Mouse (Mus musculus) monocyte, adult 5-6 weeks (primary cell): Measurements from ENCODE around the gene Fah. TPM values are rescaled to one million over a fixed set of nuclear protein-coding genes. Genes with fewer than 3 reads are reported as not detected.

Experiments
- ATAC-seq: fragments of 153-309, 156-312 bp; replicated peaks from 2 replicates; pipeline ENCODE4 v1.8.0; 2017; ENCODE audit warnings: mild to moderate bottlenecking; ENCODE audit not compliant: low TSS enrichment, insufficient number of reproducible peaks, severe bottlenecking, poor library complexity, low FRiP score
- total RNA-seq: library from RNA; stranded (forward); fragments of 200-1000, 200-491, 200-594 nt; gene quantifications from 3 replicates; pipeline ENCODE4 v1.2.3, GENCODE M21; 2017

Gene Fah
- total RNA-seq, 1 experiment from 2014 or later: 5.5 TPM

DNA sequence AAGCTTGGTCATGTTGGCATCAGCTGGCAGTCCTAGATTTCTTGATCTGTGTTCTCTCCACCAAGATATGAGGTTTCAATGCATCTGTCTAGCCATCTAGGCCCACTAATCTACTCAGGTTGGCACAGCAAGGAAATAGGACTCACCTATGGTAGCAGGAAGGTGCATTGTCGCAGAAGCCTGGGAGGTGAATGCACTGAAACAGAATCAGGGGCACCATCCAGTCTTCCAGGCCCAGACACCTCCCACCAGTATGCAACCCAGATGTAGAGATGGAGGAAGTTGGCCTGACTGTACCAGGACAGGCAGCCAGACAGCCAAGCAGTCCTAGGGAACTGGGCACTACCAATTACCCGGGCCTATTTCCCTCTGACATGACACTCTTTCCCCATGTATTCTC is 5.9 kb downstream of the Fah start:
- ATAC-seq: no peak

GRCm38 (mm10) chr7:84596633-84597032 is 9.9 kb downstream of the Fah start:
- no peak for ATAC-seq

GRCm38 (mm10) chr7:84596002-84596401 is 10.5 kb downstream of the Fah start:
- ATAC-seq: no peak

DNA sequence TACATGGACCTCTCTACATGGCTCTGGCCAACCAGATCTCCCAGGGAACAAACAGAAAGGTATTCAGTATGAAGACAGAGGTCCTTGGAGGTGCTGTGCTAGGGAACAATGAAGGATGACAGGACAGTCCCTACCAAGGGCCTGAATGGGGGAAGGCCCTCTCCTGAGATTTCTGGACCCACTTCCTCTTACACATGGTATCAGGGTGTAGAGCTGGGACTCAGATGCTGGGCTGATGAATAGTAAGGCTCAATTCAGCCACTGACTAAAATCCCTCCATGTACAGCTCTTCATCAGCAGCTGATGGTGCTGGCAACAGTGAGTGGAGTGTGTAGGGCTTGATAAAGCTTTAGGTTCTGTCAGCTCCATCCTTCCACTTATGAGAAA is 11.6 kb downstream of the Fah start:
- no peak for ATAC-seq

- peak; percentile 38; the same call in 1 of the 2 replicates for ATAC-seq
Measured at GRCm38 (mm10) chr7:84594087-84594916, 12.2 kb downstream of the Fah start.

- ATAC-seq: no peak
Measured at GRCm38 (mm10) chr7:84591347-84591746, 15.2 kb downstream of the Fah start.

GRCm38 (mm10) chr7:84590622-84591021 is 15.9 kb downstream of the Fah start:
- ATAC-seq: no peak

- no peak for ATAC-seq
Measured at GRCm38 (mm10) chr7:84587101-84587783, 19.3 kb downstream of the Fah start.

DNA sequence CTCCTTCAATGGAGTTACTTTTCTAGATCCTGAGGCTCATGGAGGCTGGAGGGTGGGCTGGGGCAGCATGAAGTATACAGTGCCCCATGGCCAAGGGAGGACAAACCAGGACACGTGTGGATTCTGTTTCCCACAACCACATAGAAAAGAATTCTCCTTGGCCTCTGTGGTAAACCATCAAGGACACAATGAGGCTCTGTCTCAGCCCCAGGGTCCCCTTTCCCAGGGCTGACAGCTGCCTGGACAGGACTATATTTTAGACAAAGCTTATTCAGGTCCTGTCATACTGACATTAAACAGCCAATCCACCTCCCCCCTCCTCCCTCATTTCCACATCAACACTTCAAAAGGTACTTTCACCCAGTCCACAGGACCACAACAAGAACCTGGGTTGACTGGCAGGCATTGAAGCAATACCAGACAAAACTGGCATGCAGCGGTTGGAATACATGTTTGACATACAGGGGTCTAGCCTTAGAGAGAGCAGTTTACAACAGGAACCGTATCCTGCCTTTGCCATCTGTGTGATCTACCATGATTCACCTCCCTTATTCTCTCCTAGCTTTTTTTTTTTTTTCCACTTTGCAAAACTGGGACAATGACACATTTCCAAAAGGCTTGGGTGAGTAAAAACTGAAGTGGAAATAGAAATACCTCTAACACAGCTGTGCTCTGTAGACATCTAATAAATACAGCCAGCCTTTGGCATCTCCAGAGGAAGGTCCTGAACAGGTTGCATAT is 20.0 kb downstream of the Fah start:
- no peak for ATAC-seq

- no peak for ATAC-seq
Measured at GRCm38 (mm10) chr7:84585086-84585485, 21.4 kb downstream of the Fah start.

- no peak for ATAC-seq
Measured at GRCm38 (mm10) chr7:84579769-84580168, 26.8 kb downstream of the Fah start.

DNA sequence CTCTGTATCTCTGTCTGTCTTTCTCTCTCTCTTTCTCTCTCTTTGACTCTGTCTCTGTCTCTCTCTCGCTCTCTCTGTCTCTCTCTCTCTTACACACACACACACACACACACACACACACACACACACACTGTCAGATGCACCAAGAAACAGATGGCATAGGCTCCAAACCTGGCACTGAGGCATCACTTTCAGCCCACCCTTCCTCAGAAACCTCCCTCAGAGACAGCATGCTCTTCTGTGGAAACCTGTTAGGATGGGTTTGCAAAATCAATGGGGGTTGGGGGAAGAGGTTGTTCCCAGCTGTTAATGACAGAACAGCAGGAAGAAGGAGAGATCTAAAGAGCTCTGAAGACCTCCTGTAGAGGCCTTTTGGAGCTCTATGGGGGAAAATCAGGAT is 27.7 kb downstream of the Fah start:
- ATAC-seq: no peak

DNA sequence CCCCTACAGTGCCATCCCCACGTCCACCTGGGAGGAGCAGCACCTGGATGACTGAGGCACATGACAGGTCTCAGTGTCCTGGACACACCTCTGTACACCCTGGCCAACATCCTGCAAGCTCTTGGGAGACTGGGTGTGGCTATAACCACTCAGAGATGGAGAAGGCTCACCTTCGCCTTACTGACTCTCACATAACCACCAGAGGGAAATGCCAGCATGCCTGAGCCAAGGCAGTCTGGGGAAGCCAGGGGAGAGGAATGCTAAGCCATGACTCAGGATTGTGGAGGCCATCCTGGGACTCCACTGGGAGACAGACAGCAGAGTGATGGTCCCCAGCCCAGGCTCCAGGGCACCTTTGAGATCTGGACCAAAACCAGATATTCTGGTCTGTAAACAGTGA is 29.5 kb downstream of the Fah start:
- ATAC-seq: no peak

DNA sequence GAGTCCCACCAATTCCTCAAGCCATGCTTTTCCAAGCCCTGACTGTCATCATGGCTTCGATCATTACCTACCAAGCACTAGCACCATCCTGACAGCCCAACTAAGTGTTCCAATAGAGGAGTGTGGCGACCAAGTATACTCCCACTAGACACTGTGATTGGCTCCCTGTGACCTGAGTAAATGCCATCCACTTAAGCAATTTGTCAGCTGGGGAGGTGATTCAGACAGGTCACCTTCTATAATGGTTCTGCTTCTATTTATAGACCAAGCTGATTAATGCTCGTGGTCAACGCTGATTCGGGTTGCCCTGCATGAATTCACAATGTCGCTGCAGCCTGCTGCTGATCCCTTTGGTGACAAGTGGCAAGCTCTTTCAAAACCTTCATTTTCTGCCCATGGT is 40.3 kb downstream of the Fah start:
- no peak for ATAC-seq

- no peak for ATAC-seq
Measured at GRCm38 (mm10) chr7:84564236-84564635, 42.3 kb downstream of the Fah start.

GRCm38 (mm10) chr7:84560500-84560899 is 46.0 kb downstream of the Fah start:
- no peak for ATAC-seq

- ATAC-seq: no peak
Measured at GRCm38 (mm10) chr7:84557332-84557731, 49.2 kb downstream of the Fah start.

GRCm38 (mm10) chr7:84555294-84555693 is 51.2 kb downstream of the Fah start:
- no peak for ATAC-seq

DNA sequence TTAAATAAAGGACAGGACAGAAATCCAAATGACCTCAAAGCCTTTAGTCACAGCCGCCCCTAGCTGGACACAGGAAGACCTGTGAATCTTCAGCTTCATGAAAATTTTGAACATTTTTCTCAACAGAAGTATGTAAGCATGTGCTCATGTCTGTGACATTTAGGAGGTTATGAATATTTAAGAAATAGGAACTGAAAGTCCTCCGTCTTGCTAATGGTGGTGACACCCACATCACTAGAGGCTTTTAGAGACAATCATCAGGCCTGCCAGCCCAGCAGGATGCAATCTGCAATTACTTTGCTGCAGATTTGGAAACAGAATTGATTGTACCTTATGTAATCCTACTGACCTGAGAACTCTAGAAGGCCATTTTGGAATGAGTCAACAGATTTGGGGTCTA is 55.0 kb downstream of the Fah start:
- no peak for ATAC-seq

DNA sequence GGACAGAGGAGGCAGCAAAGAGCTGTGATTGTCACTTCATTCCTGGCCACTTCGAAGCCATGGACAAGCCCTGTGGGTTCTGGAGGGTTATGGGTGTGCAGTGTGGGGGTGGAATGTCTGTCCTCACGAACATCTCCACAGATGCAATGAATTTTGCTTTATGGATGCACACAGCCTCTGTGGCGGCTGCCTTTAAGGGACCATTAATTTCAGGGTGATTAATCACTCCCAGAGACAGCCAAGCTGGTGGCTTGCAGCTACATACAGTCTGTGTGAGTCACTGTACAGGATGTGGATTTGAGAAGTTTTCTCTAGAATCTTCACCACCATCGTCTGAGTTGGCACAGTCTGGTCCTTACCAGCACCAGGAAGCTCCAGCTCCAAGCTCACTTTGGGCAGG is 59.9 kb downstream of the Fah start:
- no peak for ATAC-seq
